Mouse (Mus musculus) retina, adult 2 months (tissue): ENCODE results near the gene Zfp865.
"Not testable (repeated sequence)": the region's sequence is repeated elsewhere in the genome, so short reads cannot be mapped to it uniquely, and the experiment has no call there.

Experiments used
- DNase-seq: peaks from one replicate; pipeline ENCODE4 v3.0.0-alpha.2; 2012; ENCODE audit warnings: low read depth, low spot score

Zfp865 gene

DNA sequence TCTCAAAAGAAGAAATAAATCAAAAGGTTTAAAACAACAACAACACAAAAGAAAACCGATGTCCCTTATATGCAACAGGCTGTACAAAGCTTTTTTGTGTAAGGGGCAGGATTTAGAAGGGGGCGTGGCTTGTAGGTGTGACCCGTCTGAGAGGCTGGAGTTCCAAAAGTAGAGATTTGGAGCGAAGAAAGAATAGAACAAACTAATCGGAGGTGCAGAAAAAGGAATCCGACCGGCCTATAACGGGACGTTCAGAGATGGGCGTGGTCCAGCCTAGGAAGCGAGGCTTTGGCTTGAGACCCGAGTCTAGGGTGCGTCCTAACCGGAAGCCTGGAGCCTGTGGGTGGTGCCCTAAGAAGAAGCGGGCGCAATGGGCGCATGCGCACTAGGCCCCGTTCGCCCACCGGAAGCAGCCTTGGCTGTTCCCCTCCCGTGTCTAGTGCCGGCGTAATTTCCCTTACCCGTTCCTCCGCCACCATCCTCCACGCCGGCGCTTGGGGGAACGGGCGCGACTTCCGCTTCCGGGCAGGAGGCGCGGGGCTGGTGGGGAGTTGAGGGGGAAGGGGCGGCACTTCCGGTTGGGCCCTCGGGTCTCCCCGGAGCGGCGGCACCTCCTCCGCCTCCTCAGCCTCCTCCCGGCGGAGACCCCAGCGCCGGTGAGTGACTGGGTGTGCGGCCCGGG is at the start of gene Zfp865, which contains the start of gene Ccdc106:
TSS of gene Zfp865 (plus strand) at position 377 of the 682 bp plus-strand sequence.
TSS of gene Ccdc106 (plus strand) at position 554 of the 682 bp plus-strand sequence.
- peak; percentile 95 for DNase-seq

DNA sequence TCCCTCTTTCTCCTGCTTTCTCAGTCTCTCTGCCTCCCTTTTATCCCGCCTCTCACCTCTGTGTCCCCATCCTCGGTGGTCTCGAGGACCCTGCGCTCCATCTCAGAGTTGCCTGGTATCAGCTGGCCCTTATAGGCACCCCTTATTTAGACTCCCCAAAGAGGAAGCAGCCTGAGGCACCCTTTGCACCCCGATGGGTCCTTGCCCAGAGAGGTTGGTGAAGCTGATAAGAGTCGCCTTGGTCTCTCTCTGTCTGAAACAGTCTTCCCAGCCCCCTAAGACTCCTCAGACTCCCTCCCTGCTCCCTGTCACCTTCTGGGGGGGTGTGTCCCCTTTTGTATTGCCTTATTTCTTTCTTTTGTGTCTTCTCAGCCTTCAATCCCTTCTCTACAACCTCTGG is 49.1 kb upstream of the Zfp865 start, which contains the start of gene Sbk3:
TSS of gene Sbk3 (minus strand) at position 101 of the 400 bp plus-strand sequence.
- no peak for DNase-seq

DNA sequence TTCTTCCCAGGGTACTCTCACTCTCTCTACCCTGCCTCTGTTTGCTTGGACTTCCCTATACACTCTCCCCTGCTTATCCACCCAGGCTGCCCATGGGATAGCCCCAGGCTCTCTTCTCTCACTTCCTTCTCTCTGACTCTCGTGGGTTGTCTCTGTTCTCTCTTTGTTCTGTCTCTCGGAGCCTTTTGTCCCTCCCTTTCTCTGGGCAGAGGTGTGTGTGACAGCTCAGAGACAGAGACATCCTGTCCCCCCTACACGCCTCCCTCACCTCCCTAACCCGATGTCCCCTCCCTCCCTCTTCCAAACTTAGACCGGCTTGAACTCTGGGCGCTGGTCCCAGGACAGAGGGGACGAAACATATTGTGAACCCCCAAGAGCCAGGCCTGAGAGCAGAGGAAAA is 48.5 kb upstream of the Zfp865 start:
- no peak for DNase-seq

DNA sequence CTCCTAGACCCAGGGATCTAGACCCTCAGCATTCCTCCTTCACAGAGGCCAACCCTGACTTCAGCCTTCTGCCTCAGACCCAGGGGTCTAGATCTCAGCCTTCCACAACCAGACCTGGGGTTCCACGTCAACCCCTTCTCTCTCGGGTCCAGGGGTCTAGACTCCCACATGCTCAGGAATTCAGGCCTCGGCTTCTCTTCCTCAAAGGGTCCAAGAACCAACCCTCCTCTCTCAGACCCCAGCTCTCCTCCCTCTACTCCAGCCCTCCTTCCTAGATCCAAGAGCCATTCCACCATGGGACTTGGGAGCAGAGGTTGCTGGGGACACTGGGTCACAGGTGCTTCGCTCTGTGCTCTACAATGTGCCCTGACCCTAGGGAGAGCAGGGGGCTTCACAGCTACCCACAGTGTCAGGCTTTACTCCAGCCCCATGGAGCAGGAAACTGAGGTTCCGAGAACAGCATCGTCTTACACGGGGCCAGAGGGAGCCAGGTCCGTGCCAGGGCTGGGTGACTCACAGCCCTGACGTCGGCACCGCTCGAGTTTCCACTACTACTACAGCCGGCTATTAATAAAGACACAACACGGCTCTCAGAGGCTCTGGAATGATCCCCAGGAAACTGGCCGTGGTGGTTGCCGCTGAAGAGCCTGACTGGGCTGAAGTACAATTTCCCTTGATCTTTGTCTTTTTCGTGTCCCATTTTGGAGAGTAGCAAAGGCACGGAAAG is 47.7 kb upstream of the Zfp865 start:
- DNase-seq, result no peak

DNA sequence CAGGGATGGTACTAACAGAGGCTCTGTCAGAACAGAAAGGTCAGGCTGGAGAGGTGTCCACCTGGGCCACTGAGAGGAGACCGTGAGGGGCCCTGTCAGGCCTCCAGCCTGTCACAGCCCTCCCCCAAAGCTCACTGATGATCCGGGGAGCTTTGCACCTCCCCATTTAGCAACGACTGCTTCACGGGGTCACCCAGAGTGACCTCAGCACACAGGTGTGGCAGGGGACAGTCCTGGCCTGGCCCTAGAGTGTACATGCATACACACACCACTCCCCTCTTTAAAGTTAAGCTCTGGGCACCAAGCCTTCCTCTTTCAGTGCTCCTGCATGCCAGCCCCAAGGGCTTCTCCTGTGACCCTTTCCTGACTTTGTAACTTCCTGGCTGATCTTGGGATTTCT is 44.7 kb upstream of the Zfp865 start:
- DNase-seq, result no peak

DNA sequence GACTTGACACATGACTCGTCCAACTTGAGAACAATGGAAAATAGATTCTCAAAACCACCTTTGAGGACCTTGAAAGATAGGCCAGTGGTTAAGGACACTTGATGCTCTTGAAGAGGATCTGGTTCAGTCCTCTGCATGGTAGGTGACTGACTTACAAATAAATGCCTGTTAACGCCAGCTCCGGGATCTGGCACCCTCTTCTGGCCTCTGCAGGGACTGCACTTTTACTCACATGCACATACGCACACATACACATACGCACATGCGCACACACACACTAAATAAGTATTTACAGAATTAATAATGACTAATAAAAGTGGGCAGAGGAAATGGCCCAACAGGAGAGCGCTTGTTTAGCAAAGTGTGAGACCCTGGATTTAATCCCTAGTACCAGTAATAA is 43.3 kb upstream of the Zfp865 start:
- no peak for DNase-seq

DNA sequence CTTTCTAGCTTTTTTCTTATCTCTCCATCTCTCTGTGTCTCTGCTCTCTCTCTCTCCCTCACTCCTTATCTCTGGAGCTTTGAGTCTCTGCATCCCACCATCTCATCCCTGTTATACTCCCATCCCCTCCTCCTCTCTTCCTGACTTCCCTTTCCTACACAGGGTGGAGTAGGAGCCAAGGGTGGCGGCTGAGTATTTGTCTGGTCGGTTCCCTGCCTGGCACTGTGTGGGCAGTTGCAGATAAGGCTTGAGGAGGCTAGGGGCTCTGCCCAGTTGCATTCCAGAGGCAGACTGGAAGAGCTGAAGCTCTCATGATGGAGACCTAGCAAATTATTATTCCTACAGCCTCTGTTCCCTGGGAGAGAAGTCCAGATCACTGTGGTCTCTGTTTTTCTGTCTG is 31.9 kb upstream of the Zfp865 start:
- no peak for DNase-seq

DNA sequence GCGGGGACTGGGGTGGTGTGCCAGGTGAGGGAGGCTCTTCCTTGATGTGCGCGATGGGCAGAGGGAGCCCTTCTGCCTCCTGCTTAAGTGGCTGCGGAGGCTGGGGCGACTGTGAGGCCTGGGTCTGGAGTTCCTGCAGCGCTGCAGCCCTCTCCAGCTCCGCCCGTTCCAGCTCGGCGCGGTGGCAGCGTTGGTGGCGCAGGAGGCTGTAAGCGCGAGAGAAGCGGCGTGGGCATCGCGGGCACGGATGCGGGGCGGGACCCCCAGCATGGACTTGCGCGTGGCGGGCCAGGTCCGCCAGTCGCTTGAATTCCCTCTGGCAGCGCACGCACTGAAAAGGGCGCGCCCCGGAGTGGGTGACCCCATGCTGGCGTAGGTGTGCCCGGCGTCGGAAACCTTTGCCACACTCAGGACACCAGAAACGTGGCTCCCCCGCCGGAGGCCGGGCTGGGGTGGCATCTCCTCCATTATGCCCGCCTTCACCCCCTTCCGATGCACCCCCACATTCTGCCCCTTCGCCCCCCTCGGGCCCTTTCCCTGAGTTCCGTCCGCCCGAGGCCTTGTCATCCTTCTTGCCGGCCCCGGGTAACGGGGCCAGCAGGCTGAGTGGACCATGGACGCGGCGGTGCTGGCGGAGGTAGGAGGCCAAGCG is 26.7 kb upstream of the Zfp865 start:
- no peak for DNase-seq

DNA sequence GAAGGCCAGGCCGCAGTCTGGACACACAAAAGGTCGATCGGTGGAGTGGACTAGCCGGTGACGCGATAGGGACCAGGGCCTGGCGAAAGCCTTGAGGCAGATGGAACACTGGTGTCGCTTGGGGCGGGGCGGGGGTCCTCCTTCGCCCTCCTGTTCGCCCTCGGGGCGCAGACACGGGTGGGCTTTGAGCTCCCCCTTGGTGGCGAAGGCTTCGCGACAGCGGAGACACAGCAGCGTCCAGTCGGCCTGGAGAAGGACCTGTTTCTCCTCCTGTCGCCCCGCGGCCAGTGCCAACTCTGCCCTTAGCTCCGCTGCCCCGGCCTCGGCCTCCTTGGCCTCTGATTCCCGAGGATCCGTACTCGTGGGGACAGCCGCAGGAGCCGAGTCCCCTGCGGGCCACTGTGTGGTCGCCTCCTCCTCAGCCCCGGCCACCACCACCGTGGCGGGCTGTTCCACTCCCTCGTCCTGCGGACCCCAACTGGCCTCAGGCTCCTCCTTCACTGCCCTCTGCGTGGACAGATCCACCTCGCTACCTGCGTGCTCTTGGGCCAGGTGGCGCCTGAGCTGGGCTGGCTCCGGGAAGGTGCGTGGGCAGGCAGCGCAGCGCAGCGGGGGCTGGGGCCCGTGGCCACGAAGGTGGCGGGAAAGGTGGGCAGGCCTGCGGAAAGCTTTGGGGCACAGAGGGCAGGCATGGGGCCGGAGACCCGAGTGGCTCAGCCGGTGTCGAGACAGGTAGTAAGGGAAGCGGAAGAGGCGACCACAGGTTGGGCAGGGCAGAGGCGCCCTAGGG is 26.0 kb upstream of the Zfp865 start:
- no peak for DNase-seq

DNA sequence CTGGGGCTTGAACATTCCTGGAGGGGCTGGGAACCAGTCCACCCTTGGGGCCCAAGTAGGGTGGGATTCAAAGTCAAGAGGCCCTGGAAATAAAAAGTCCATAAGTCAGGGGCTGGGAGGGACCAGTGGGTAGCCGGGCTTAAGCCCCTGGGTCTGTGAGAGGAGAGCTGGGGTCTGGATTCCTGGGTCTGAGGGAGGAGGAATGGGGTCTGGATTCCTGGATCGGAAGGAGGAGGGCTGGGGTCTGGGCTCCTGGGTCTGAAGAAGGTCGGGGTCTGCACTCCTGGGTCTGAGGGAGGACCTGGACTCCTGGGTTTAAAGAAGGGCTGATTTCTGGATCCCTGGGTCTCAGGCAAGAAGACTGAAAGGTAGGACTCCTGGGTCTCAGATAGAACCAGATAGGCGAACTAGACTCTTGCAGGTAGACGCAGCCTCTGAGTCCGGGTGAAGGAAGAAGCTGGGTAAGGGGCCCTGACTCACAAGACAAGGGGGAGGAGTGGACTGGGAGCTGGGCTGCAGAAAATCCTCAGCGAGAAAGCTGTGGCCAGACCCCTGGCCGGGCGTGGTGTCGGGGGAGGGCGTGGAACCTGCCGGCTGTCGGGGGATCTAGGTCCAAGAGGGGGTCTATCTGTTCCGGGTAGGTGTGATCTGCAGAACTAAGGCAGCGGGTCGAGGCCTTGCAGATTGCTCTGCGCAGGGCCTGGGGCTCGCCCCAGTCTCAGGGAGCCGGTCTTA is 24.7 kb upstream of the Zfp865 start:
- no peak for DNase-seq

DNA sequence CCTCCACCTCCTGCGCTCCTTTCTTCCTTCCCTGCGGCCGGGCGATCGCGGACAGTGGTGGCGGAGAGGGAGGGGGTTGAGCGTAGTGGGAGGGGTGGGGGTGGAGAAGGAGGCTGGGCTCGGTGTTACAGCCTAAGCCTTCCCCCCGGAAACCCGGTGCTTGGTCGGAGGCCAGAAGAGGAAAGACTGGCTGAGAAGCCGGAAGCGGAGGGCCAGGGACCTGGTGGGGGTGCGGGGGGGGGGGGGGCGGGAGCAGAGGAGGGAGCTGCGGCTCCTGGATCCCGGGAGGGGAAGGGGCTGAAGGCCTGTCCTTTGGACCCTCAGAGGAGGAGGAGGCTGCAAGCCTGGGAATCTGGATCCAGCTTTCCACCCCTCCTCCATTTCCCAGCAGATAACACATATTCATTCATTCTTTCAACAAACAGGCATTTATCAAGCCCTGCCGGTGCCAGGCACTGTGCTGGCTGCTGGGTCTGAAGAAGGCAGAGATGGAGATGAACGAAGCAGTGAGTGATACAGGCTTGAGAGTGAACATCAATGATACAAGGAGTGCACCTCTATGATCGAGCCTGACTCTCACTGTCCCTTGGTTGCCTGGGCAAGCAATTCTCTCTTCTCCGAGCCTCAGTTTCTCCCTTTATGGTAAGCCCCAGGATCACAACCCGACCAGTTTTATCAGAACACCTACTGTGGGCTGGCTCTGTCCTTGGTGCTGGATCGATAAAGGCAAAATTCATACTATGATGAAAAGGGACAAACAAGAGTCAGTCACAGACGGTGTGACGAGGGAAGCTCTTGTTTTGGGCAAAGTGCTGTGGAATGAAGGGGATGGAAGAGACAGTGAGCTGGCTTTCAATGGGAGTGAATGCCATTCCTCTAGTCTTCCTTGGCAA is 23.9 kb upstream of the Zfp865 start, which contains the start of gene Zfp579:
TSS of gene Zfp579 (minus strand) at position 156 of the 893 bp plus-strand sequence.
- peak; percentile 88 for DNase-seq

DNA sequence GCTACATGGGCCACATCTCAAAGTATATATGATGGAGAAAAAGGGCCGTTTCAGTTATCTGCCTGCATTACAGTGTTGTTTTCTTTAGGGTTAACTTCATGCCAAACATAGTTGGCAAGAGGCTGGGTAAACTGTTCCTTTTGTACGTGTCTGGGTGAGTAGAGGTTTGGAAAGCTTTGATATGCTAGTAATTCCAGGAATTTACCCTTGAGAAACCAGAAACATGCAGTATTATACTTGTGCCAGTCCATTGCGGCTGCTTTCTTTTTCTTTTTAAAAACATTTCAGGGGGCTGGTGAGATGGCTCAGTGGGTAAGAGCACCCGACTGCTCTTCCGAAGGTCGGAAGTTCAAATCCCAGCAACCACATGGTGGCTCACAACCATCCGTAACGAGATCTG is 23.2 kb upstream of the Zfp865 start:
- no peak for DNase-seq

DNA sequence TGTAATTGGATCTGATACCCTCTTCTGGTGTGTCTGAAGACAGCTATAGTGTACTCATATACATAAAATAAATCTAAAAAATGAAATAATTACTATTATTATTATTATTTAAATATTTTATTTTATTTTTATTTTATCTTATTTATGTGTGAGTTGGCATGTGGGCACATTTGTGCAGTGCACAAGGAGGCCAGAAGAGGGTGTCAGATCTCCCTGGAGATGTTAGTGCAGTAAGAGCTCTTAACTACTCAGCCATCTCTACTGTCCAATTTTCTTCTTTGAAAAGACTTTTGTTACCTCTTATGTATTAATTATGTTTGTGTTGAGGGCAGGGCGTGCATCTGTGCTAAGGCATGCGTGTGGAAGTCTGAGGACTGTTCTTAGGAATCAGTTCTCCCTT is 20.3 kb upstream of the Zfp865 start:
- DNase-seq, result no peak

DNA sequence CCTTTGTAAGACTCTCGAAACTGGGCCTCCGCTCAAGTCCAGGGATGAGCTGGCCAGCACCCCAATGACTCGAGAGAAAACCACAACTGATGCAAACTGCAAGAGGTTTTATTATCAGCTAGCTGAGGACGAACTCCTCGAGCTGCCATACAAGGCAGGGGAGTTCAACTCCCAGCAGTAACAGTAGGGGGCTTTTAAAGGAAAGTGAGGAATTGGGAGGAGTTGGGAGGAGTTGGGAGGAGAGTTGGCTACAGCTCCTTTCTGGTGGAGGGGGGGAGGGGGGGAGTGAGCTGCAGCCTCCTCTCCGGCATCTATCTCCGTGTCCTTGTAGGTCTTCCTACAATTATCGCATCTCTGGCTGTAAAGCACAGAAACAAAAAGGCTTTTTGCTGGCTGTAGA is 17.3 kb upstream of the Zfp865 start:
- DNase-seq, result not testable (repeated sequence)

DNA sequence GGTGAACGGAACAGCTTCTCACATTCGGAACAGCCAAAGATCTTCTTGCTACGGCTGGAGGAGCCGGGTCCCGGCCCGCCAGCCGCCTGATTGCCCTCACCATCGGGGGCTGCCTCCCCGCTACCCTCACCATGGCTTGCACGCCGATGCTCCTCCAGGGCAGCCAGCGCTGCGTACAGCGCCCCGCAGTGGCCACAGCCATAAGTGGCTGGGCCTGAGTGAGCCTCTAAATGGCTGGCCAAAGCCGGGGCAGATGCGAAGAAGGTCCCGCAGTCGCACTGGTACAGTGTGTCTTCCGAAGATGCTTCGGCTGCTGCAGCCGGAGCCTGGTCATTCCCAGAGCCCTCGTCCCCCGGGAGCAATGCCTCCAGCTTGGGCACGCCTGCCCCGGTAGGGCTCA is 11.9 kb upstream of the Zfp865 start:
- no peak for DNase-seq

DNA sequence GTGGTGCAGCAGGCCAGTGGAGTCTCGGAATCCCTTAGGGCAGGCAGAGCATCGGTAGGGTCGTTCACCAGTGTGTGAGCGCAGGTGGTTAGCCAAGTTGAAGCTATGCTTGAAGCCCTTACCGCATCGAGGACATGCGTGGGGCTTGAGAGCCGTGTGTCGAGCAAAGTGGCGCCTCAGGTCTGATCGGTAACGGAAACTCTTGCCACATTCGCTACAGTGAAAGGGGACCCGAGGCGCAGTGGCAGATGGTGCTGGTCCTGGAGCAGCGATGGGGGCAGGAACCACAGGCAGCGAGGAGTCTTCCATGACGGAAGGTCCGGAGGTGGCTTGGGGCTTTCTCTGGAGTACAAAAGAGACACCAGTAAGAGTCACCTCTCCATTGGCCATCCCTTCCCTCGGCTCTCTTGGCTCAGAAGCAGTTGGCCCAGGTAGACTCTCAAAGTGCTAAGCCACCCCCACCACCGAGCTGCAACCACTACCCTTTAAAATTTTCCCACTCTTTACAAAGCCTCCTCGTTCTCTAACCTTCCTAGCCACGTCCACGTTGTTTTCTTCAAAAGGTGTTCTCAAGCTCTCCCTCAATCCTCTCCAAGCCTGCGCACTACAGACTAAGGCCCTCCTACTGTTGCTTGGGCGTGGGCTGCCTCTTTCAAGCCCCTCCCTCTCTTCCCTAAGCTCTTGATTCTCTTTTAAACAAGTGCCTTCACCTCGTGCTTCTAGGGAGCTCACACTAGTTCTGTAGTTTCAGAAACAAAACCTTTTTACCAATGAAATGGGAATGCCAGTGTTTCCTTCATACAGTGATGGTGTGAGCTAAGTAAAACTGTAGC is 7.3 kb upstream of the Zfp865 start:
- DNase-seq, result no peak

DNA sequence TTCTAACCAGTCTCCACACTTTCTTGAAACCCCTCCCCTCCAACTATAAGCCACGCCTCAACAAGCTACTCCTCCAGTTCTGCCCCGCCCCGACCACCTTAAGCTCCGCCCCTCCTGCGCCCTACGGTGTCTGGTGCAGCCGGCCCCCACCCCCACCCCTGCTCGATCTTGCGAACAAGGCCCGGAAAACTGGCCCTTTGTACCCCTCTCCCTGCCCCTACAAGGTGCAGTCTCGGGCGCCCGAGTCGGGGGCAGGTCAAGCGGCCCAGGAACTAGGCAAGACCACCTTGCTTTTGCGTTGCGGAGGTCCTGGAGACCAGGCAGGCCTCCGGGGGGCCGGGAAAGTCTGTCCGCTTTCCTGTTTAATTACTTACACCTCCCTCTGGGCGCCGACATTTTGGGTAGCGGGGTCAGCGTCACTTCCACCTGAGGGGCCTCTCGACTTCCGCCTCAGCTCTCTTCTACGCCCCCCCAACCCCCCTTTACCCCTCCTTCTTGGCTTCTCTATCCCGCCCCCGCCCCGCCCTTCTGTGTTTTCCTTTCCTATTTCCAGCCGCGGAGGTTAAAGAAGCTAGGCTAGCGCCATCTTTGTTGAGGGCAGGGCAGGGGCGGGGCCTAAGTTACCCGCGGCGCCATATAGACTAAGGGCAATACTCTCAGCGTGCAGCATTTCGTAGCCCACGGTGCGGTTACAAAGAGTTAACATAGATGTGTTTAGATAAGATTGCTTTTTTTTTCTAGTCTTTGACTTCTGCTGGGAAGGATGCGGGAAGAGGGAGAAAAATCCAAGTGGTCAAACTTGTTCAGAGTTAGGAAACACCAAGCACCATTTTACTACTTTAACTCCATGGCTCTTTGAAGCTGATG is 5.7 kb upstream of the Zfp865 start, which contains the start of the genes Zfp524 and Fiz1:
TSS of gene Zfp524 (plus strand) at position 165 of the 867 bp plus-strand sequence.
TSS of gene Fiz1 (minus strand) at position 447 of the 867 bp plus-strand sequence.
- DNase-seq, result peak; percentile 98
